In genomic region chr1:43375851-43376250, GRCm38 (mm10) we compare ENCODE assay signal across 19 mouse cellular contexts.
"Had no signal": no experiment of that assay in that cellular context is flagged by ENCODE, and none has a peak within 500 bp of the region (broad histone marks: within the 10 kb centered on the region; RNA-seq: fewer than 3 reads in every experiment).

No protein-coding gene starts in this region.

- H3K4me1 ChIP-seq: midbrain, embryonic 13.5 days; neural tube, embryonic 13.5 days; stomach, embryonic 15.5 days had no signal

- H3K4me2 ChIP-seq: liver, embryonic 11.5 days; lung, embryonic 14.5 days; midbrain, embryonic 13.5 days; neural tube, embryonic 13.5 days; stomach, embryonic 15.5 days had no signal

- H3K9me3 ChIP-seq: megakaryocyte, embryonic 14.5 days; midbrain, embryonic 10.5 days; midbrain, embryonic 13.5 days; neural tube, embryonic 13.5 days; stomach, embryonic 15.5 days had no signal

- H3K27ac ChIP-seq: left cerebral cortex, adult 2 months; liver, embryonic 14.5 days; macrophage; midbrain, embryonic 10.5 days; midbrain, embryonic 13.5 days; neural tube, embryonic 13.5 days; stomach, embryonic 15.5 days had no signal

- H3K36me3 ChIP-seq: midbrain, embryonic 10.5 days; midbrain, embryonic 13.5 days; neural tube, embryonic 13.5 days; stomach, embryonic 15.5 days had no signal

- ATAC-seq: liver, postnatal 0 days; lung, postnatal 0 days; midbrain, embryonic 13.5 days had no signal

- H3K27me3 ChIP-seq: megakaryocyte, embryonic 14.5 days; midbrain, embryonic 13.5 days; neural tube, embryonic 13.5 days; stomach, embryonic 15.5 days had no signal

- H3K4me3 ChIP-seq: left cerebral cortex, adult 2 months; megakaryocyte, embryonic 14.5 days; midbrain, embryonic 10.5 days; midbrain, embryonic 13.5 days; neural tube, embryonic 13.5 days; stomach, embryonic 15.5 days had no signal

- DNase-seq: kidney, adult 18-20 months; kidney, adult 9 months; kidney, postnatal 14 days; layer of hippocampus, postnatal 36 days; liver, postnatal 0 days; lung, embryonic 14.5 days; retina, postnatal 1 day; thymus, adult 18-20 months; thymus, postnatal 36 days had no signal

- H3K9ac ChIP-seq: liver, embryonic 14.5 days; liver, postnatal 0 days; lung, embryonic 14.5 days; midbrain, embryonic 13.5 days; neural tube, embryonic 13.5 days; stomach, embryonic 15.5 days had no signal
